Mouse (Mus musculus) neural tube, embryonic 13.5 days (tissue): ENCODE results near the gene Spin1. TPM values are rescaled to one million over a fixed set of nuclear protein-coding genes. Genes with fewer than 3 reads are reported as not detected.

Experiments
- ATAC-seq: fragments of 200-750 bp; cut with Nextera tagmentation; 2 replicates; pipeline ENCODE4 v1.8.0; 2017; ENCODE audit warnings: low read depth, mild to moderate bottlenecking, moderate TSS enrichment, moderate library complexity
- H3K27ac ChIP-seq: fragments of 300-500 bp; sonication (generic); replicated peaks from 2 replicates; pipeline ENCODE4 v1.5.1; 2015; ENCODE audit warnings: moderate library complexity, mild to moderate bottlenecking, inconsistent platforms
- H3K27me3 ChIP-seq: fragments of 300-500 bp; sonication (generic); 2 replicates; pipeline ENCODE4 v1.6.1; 2015; ENCODE audit warnings: mild to moderate bottlenecking, inconsistent platforms
- H3K36me3 ChIP-seq: fragments of 300-500 bp; sonication (generic); 2 replicates; pipeline ENCODE4 v1.6.1; 2015; ENCODE audit warnings: mild to moderate bottlenecking, inconsistent platforms
- H3K4me1 ChIP-seq: fragments of 300-500 bp; sonication (generic); replicated peaks from 2 replicates; pipeline ENCODE4 v1.6.1; 2015; ENCODE audit warnings: inconsistent platforms
- H3K4me2 ChIP-seq: fragments of 300-500 bp; sonication (generic); 2 replicates; pipeline ENCODE4 v1.6.1; 2015; ENCODE audit warnings: inconsistent platforms, mild to moderate bottlenecking, moderate library complexity
- H3K4me3 ChIP-seq: fragments of 300-500 bp; sonication (generic); 2 replicates; pipeline ENCODE4 v1.5.1; 2015; ENCODE audit warnings: mild to moderate bottlenecking, inconsistent platforms
- H3K9ac ChIP-seq: fragments of 300-500 bp; sonication (generic); 2 replicates; pipeline ENCODE4 v1.6.1; 2015; ENCODE audit warnings: moderate library complexity, mild to moderate bottlenecking, inconsistent platforms
- H3K9me3 ChIP-seq: fragments of 300-500 bp; sonication (generic); 2 replicates; pipeline ENCODE4 v1.6.1; 2016; ENCODE audit warnings: inconsistent platforms
- WGBS: fragments of 180-500 bp; shearing (Covaris S2); methylation state at CpG from one replicate; pipeline ENCODE4 v1.1.7; 2015; 5-methylcytosine and 5-hydroxymethylcytosine counted together
- polyA plus RNA-seq: library from polyadenylated mRNA; unstranded; fragments of >200 nt; fragmentation: Nextera tagmentation; extraction: Ambion mirVana; gene quantifications from 2 replicates; pipeline ENCODE4 v1.2.1, GENCODE M21; 2015

Spin1 gene
- polyA plus RNA-seq, 1 experiment from 2014 or later, result 121 TPM

- H3K9me3 ChIP-seq, result no peaks in the 10 kb centered on the region
- no peak for ATAC-seq
- H3K27me3 ChIP-seq, result no peaks in the 10 kb centered on the region
- no peak overlapping the region for H3K4me3 ChIP-seq
- H3K4me1 ChIP-seq, result peaks cover 73% of the 10 kb centered on the region
- H3K27ac ChIP-seq, result no peak overlapping the region
- peaks cover 11% of the 10 kb centered on the region for H3K36me3 ChIP-seq
- 85% methylated on average over 8 of the region's 8 CpGs for WGBS
- H3K4me2 ChIP-seq, result no peak overlapping the region
- no peak overlapping the region for H3K9ac ChIP-seq
Measured at GRCm38 (mm10) chr13:51122771-51123170, 22.1 kb downstream of the Spin1 start.

- Histone ChIP-seq H3K4me3 (no peak overlapping the region), H3K36me3 (peaks cover 23% of the 10 kb centered on the region), H3K4me2 (no peak overlapping the region), H3K27me3 (no peaks in the 10 kb centered on the region), H3K9ac (no peak overlapping the region), H3K4me1 (peaks cover 48% of the 10 kb centered on the region), H3K9me3 (no peaks in the 10 kb centered on the region), H3K27ac (no peak overlapping the region)
- ATAC-seq, result no peak
- 62% methylated on average over 8 of the region's 8 CpGs for WGBS
Measured at GRCm38 (mm10) chr13:51125357-51125756, 24.7 kb downstream of the Spin1 start.

GRCm38 (mm10) chr13:51127906-51128305 lies 27.2 kb downstream of the Spin1 start:
- no peaks in the 10 kb centered on the region for H3K27me3 ChIP-seq
- 87% methylated on average over 2 of the region's 2 CpGs for WGBS
- H3K9ac ChIP-seq, result no peak overlapping the region
- H3K36me3 ChIP-seq, result peaks cover 41% of the 10 kb centered on the region
- no peak overlapping the region for H3K4me2 ChIP-seq
- H3K9me3 ChIP-seq, result no peaks in the 10 kb centered on the region
- H3K4me3 ChIP-seq, result no peak overlapping the region
- H3K4me1 ChIP-seq, result peaks cover 22% of the 10 kb centered on the region
- no peak overlapping the region for H3K27ac ChIP-seq
- no peak for ATAC-seq

DNA sequence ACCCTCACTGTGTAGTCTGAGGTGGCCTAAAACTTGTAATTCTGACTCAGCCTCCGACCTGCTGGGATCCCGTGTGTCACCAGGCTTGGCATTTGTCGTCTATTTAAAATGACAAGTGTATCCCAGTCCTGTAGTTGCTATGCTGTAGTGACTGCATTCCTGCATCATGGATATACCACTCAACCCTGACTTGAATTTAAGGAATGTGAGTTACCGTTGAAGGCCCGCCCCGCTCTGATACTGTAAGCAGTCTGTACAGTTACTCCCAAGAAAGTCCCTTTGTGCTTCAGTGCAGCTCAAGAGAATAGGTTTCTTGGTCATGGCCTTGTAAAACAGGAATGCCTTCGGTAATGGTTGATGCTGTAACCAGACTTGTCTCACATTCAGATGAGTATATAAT lies 27.7 kb downstream of the Spin1 start:
- Histone ChIP-seq H3K9me3 (no peaks in the 10 kb centered on the region), H3K4me1 (peaks cover 19% of the 10 kb centered on the region), H3K36me3 (peaks cover 42% of the 10 kb centered on the region), H3K4me3 (no peak overlapping the region), H3K9ac (no peak overlapping the region), H3K4me2 (no peak overlapping the region), H3K27ac (no peak overlapping the region), H3K27me3 (no peaks in the 10 kb centered on the region)
- WGBS, result 89% methylated on average over 7 of the region's 7 CpGs
- no peak for ATAC-seq

DNA sequence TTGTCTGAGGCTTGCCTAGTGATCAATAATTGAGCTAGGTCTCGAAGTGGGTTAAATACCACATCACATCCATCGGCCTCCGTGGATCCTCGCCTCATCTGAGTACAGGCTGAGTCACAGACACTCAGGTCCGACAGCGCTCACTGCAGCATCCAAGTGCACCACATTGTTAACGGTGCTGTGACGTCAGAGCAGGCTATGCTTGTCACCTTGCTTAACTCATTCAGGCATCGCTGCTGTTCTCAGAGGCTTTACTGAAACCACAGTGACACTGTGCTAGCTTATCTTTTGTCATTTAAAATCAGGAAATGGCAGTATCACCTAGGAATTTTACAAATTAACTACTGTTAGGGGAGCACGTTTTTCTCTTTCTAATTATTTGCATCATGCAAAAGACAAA lies 30.5 kb downstream of the Spin1 start:
- H3K9ac ChIP-seq, result no peak overlapping the region
- no peak; the same call in 1 of the 2 replicates for ATAC-seq
- 88% methylated on average over 10 of the region's 10 CpGs for WGBS
- H3K4me3 ChIP-seq, result no peak overlapping the region
- H3K27ac ChIP-seq, result no peak overlapping the region
- peaks cover 42% of the 10 kb centered on the region for H3K36me3 ChIP-seq
- no peak overlapping the region for H3K4me2 ChIP-seq
- H3K9me3 ChIP-seq, result no peaks in the 10 kb centered on the region
- H3K4me1 ChIP-seq, result peaks cover 7% of the 10 kb centered on the region; the same call in 1 of the 2 replicates
- no peaks in the 10 kb centered on the region for H3K27me3 ChIP-seq

DNA sequence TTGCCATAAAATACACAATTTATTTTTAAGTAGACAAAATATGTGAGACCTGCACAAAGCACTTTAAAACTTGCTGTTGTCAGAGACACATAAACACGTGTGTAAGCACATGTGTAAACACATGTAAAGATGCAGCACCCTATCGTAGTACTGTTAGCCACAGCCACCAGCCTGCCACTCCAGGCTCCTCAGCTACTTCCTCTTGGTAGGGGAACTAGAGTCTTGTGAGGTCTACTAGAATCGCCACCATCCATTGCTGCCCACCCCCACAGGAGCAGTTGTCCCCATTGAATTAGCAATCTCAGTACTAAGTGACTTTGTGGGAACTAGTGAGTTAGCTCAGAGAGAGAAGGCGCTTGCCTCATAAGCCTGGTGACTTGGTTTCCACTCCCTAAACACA lies 35.6 kb downstream of the Spin1 start:
- Histone ChIP-seq H3K9me3 (no peaks in the 10 kb centered on the region), H3K4me1 (peaks cover 13% of the 10 kb centered on the region; the same call in 1 of the 2 replicates), H3K4me2 (no peak overlapping the region), H3K9ac (no peak overlapping the region), H3K4me3 (no peak overlapping the region), H3K36me3 (peaks cover 49% of the 10 kb centered on the region), H3K27me3 (no peaks in the 10 kb centered on the region), H3K27ac (no peak overlapping the region)
- 86% methylated on average over 4 of the region's 4 CpGs for WGBS
- no peak for ATAC-seq

- Histone ChIP-seq H3K4me2 (no peak overlapping the region), H3K9me3 (no peaks in the 10 kb centered on the region), H3K4me1 (peaks cover 13% of the 10 kb centered on the region; the same call in 1 of the 2 replicates), H3K9ac (no peak overlapping the region), H3K27me3 (no peaks in the 10 kb centered on the region), H3K27ac (no peak overlapping the region), H3K36me3 (peaks cover 49% of the 10 kb centered on the region), H3K4me3 (no peak overlapping the region)
- ATAC-seq, result no peak
- 68% methylated on average over 2 of the region's 2 CpGs for WGBS
Measured at GRCm38 (mm10) chr13:51136996-51137701, 36.5 kb downstream of the Spin1 start.

DNA sequence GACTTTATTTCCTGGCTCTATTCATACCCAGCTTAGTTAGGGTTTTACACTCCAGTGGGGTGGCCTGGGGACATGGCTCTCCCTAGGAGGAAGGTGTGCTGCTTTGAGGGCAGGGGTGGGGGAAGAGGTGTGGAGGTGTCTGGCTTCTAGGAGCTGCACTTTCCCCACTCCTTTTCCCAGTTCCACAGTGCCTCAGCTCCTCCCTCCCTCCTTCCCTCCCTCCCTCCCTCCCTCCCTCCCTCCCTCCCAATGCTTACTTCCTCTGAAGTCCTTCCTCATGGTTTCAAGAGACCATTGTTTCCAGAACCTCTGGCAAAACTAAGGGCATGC lies 37.0 kb downstream of the Spin1 start:
- H3K9me3 ChIP-seq, result no peaks in the 10 kb centered on the region
- H3K27ac ChIP-seq, result no peak overlapping the region
- H3K36me3 ChIP-seq, result peaks cover 48% of the 10 kb centered on the region
- H3K4me3 ChIP-seq, result no peak overlapping the region
- no peak for ATAC-seq
- no peaks in the 10 kb centered on the region for H3K27me3 ChIP-seq
- H3K4me1 ChIP-seq, result peaks cover 13% of the 10 kb centered on the region; the same call in 1 of the 2 replicates
- no peak overlapping the region for H3K9ac ChIP-seq
- no peak overlapping the region for H3K4me2 ChIP-seq

DNA sequence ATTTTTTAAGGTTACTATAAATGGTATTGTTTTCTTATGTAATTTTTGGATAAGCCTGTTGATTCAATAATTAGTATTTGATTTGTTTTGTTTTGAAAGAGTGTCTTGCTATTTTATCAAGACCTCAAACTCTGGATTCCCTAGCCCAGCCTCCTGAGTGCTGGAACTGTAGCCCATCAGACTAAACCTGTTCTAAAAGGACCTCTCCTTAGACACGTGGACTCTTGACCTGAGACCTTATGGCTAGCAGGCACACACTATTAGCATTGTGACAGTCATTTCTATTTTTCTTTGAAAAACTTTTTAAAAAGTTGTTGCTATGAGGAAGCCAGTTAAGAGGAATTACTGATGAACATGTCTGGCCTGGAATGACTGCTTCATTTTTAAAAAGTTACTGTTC lies 46.4 kb downstream of the Spin1 start:
- Histone ChIP-seq H3K36me3 (peaks cover 57% of the 10 kb centered on the region), H3K27ac (no peak overlapping the region), H3K4me3 (no peak overlapping the region), H3K4me2 (no peak overlapping the region), H3K9me3 (no peaks in the 10 kb centered on the region), H3K9ac (no peak overlapping the region), H3K27me3 (no peaks in the 10 kb centered on the region), H3K4me1 (no peaks in the 10 kb centered on the region)
- no peak for ATAC-seq
- 86% methylated on average over 1 of the region's 1 CpGs for WGBS

DNA sequence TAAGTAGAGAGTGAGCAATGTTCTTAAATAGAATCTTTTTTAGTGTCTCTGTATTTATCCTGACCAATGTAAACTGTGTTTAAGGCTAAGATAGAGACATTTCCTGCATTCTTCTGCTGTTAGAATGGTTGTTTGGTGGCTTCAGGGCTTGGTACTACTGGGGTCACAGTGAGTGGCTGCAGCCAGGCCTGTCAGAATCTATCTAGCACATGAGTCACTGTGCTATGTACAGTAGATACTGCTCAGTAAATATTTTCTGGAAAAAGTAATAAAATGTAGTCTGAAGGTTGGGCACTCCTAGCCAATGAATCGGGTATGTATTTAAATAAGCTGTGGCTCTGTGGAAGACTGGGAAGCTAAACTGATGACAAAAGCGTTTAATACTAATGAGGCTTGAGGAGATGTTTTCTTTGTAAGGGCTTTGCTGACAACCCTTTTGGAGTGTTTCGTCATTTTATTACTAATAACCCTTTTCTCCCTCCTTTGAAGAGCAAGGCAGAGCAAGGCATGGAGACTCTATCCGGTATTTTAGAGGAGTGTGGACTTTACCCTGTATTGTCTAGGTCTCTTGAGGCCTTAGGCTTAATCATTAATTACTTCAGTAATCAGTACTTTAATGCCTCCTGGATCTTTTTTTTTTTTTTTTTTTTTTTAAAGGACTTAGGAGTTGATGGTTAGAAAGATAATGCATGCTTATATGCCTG lies 52.4 kb downstream of the Spin1 start:
- peaks cover 63% of the 10 kb centered on the region for H3K36me3 ChIP-seq
- no peaks in the 10 kb centered on the region for H3K9me3 ChIP-seq
- no peaks in the 10 kb centered on the region for H3K27me3 ChIP-seq
- no peak overlapping the region for H3K27ac ChIP-seq
- no peak overlapping the region for H3K4me3 ChIP-seq
- WGBS, result 94% methylated on average over 4 of the region's 4 CpGs
- no peaks in the 10 kb centered on the region for H3K4me1 ChIP-seq
- H3K9ac ChIP-seq, result no peak overlapping the region
- no peak overlapping the region for H3K4me2 ChIP-seq
- no peak for ATAC-seq

DNA sequence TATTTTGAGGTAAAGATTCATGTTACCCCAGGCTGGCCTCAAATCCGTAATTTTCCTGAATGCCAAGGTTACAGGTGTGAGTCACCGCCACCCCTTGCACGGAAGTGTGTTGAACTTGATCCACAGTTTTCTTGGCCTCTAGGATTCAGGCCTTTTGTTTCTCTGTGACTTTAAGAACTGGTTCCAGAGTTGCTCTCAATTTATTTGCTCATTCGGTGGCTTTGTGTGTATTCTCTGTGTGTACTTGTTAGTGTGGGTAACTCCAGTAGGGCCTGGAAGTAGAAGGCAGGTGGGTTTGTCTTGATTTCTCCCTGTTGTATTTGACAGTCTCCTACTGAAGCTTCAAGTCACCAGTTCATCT lies 53.0 kb downstream of the Spin1 start:
- peaks cover 66% of the 10 kb centered on the region for H3K36me3 ChIP-seq

DNA sequence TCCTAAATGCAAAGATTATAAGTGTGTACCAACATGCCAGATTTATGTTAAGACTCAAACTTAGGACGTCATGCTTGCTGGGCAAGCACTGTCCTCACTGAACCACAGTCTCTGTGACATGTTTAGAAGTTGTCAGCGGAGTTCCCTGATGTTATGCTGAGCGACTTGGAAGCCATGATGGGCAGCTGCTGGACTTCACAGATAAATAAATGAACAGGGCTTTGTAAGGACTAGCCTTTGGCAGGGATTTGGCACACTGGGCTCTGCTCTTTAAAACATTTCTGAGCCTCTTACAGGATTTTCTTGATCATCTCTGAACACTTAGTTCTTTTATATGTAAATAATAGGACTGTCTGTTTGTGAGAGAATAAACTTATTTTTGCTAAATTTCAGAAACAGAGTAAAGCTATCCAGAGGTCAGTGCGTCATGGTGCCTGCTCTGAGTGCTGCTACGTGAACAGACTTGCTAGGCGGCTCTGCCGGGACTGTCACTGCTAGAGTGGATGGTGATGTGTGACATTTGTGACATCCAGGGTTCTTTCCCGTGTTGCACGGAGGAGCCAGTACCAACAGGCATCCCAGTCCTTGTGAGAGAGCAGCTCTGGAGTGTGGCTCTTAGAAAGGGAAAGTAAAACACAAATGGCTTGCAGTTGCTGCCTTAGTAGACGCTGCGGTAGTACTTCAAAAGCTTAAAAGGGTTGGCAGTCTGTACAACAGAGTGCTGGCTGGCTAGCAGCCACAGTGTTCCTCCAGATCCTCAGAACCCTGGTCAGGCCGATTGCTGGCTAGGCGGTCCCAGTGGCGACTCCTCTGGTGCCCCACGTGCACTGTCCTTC lies 54.7 kb downstream of the Spin1 start:
- H3K4me1 ChIP-seq, result no peaks in the 10 kb centered on the region
- H3K9ac ChIP-seq, result no peak overlapping the region
- 93% methylated on average over 15 of the region's 15 CpGs for WGBS
- no peaks in the 10 kb centered on the region for H3K9me3 ChIP-seq
- H3K4me2 ChIP-seq, result no peak overlapping the region
- H3K36me3 ChIP-seq, result peaks cover 50% of the 10 kb centered on the region
- H3K27me3 ChIP-seq, result no peaks in the 10 kb centered on the region
- ATAC-seq, result no peak
- H3K27ac ChIP-seq, result no peak overlapping the region
- H3K4me3 ChIP-seq, result no peak overlapping the region

More for the DNA sequence above, 53.0 kb downstream of the Spin1 start:
- ATAC-seq, result no peak
- Histone ChIP-seq H3K9me3 (no peaks in the 10 kb centered on the region), H3K4me3 (no peak overlapping the region), H3K9ac (no peak overlapping the region), H3K4me1 (no peaks in the 10 kb centered on the region), H3K4me2 (no peak overlapping the region), H3K27me3 (no peaks in the 10 kb centered on the region), H3K27ac (no peak overlapping the region)
- 92% methylated on average over 4 of the region's 4 CpGs for WGBS
